Mouse (Mus musculus): Measurements from ENCODE around the gene Sirt5.

Gene Sirt5

DNA sequence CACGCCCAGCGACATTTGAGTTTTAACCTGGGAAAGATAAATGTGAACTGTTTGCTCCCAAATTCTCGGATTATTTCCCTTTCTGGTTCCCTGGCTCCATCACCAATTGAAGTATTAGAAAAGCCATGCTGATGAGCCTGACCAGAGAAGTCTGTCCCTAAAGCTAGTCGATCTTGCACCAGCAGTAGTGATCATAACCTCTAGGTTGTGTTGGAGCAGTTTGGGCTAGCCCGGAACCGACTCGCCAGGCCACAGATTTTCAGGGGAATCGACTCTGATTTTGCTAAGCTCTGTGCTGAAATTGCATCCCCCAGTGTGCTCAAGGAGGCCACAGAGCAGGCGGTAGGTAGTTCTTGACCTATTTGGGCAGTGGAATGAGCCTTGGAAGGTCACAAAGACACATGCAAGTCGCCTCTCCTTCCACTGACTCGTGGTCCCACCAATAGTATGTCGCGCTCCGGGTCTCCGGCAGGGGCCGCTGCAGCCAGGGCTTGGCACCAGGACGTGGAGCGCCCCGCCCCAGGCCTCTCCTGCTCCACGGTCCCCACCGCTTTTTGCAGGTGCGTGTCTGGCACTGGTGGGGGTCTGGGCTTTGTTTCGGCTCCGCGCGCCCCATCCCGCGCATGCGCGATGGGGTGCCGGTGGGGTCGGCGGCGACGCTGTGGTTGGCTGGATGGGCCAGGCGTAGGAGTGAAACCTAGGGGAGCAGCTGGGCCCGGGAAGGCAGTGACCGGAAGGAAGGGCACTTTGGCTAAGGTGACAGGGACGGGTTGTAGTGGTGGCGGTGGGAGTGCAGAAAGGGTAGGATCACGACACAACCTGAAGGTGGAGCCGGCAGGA is at the start of gene Sirt5:
TSS of gene Sirt5 (plus strand) at position 512 of the 840 bp plus-strand sequence.
- peak; percentile 96 for DNase-seq (ENCODE audit: extremely low spot score)

DNA sequence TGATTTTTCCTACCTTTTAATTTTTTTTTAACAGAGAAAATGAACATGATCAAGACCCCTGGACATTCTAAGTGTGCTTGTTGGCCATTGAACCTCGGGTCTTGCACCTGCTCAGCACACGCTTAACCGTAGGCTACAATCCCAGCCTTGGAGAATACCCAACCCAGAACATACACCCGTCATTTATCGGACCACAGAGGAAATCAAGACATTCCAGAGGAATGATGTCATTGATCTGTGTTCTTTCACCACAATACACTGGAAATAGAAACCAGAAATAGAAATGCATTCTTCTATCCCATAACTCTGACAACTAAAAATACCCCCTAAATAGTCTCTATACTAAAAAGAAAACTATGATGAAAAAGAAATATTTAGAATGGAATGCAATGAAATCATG is 47.9 kb upstream of the Sirt5 start:
- DNase-seq (ENCODE audit: extremely low spot score) = no peak

GRCm38 (mm10) chr13:43319396-43319795 is 45.9 kb upstream of the Sirt5 start:
- DNase-seq (ENCODE audit: extremely low spot score) = no peak

DNA sequence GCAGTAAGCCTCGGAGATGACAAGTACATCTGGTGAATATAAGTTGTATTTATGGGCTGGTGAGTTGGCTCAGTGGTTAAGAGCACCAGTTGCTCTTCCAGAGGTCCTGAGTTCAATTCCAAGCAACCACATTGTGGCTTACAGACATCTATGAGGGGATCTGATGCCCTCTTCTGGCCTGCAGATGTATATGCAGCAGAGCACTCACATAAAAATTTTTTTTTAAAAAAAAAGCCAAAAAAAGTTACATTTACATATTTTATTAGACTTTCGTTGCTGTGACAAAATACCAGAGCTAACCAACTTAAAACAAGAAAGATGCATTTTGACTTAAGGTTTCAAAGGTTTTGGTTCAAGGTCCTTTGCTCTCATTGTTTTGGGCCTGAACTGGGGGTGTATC is 43.8 kb upstream of the Sirt5 start:
- DNase-seq (ENCODE audit: extremely low spot score) = no peak

GRCm38 (mm10) chr13:43325427-43325826 is 39.9 kb upstream of the Sirt5 start:
- no peak for DNase-seq (ENCODE audit: extremely low spot score)

DNA sequence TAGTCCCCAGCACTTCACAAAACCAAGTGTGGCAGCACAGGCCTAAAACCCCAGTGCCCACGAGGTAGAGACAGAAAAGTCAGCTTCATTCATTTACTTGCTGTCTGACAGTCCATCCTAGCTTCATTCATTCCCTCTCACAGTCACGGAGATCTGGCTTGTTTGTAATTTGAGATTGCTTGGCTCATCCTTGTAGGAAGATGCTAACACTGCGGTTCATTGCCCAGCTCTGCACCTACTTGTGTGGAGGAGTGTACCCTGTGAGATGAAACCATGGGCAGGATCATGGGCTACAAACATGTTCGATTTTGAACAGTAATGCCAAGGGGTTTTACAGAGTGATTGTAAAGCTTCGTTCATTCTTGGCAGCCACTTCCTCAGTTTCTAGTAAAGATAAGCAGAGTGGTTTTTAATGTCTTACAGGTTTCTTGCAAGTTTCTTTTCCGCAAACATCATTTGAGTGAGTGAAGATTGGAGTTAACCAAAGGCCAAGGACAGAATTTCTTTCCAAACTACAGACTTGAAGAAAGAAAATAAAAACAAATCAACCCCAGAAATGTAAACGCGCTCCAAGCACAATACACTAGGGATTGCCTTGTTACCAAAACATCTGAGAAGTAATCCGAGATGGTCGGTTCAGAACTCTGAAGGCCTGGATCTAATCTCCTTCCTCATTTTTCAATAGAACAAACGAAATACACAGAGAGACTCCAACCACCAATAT is 33.4 kb upstream of the Sirt5 start:
- DNase-seq (ENCODE audit: extremely low spot score) = no peak

- DNase-seq (ENCODE audit: extremely low spot score) = peak; percentile 19
Measured at GRCm38 (mm10) chr13:43332591-43332990, 32.7 kb upstream of the Sirt5 start.

DNA sequence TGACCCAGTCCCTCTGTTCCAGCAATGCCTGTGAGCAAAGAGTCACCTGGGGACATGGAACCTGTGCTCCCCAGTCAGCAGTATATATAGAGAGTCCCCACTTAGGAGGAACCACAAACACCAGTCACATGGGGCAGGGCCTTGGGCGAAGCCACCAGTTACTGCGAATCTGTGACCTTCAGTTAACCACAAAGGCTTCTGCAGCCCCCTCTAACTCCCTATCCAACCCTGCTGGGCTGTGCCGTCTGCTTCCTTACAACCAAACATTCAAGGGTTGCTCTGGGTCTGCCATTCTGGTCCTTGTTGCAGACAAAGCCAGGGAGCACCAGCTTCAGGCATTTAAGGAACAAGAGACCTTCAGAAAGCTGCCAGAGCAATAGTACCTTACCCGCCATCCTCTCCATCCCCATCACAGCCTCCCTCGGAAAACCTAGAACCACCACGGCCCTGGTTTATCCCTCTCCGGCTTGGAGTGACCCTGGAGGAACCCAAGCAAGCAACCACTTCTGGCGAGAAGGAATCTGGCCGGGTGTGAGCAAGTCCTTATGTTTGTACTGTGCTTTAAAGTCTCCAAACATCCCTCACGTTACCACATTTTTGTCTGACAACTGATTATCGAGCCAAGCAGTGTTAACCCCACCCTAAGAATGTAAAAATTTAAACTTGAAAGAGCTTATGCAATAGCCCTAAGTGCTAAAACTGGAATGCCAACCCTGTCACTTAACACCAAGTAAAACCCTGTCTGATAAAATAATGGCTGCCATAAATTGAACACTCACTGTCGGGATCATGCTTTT is 28.7 kb upstream of the Sirt5 start:
- no peak for DNase-seq (ENCODE audit: extremely low spot score)

- DNase-seq (ENCODE audit: extremely low spot score) = no peak
Measured at GRCm38 (mm10) chr13:43338001-43338400, 27.3 kb upstream of the Sirt5 start.

- DNase-seq (ENCODE audit: extremely low spot score) = no peak
Measured at GRCm38 (mm10) chr13:43338632-43339031, 26.7 kb upstream of the Sirt5 start.

DNA sequence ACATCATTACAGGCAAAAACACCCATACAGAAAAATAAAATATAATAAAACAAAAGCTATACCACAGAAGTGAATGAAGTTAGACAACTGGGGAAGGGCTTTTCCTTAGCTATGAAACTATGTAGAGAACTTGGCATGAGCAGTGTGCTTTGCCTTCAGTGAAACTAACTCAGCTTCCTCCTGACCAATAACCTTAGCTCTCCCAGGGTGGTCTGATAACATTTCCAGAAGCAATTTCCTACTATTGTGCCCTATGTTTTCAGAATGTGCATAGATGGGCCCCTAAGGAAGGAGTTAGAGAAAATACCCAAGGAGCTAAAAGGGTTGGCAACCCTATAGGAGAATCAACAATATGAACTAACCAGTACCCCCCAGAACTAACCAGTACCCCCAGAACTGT is 18.5 kb upstream of the Sirt5 start:
- no peak for DNase-seq (ENCODE audit: extremely low spot score)

- DNase-seq (ENCODE audit: extremely low spot score) = no peak
Measured at GRCm38 (mm10) chr13:43349376-43349775, 15.9 kb upstream of the Sirt5 start.

- no peak for DNase-seq (ENCODE audit: extremely low spot score)
Measured at GRCm38 (mm10) chr13:43350489-43351169, 14.7 kb upstream of the Sirt5 start.

DNA sequence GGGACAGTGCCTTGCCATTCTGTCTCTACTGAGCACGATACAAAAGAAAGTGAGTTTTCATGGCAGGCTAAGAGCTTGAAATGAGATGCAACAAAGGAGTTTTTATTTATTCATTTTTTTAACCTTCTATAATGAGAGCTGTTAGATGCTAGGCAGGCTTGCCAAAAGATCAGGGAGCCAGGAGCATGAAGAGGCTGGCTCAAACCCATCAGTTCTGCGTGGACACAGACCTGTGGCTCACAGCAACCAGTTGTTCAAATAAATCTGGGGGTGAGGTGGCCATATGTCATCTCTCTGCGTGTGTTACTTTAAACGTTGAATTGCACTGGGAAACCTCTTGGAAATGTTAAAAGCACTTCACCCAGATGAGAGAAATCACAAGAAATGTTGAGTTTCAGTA is 11.9 kb upstream of the Sirt5 start:
- no peak for DNase-seq (ENCODE audit: extremely low spot score)

DNA sequence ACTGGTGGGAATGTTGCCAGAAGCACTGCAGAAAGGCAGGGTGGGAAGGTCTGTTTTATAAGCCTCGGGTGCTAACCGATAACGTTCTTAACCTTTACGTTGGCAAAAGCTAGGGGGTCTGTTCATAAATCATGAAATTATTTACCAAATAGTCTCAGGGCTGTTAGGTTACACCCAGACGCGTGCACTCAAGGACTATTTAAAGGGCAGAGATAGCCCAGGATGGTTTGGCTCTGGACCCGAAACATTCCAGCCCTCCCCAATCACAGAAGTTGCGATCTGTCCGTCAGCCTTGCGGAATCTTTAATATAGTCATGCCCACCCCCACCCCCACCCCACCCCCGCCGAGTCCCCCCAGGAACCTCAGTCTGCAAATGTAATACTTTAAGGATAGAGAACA is 10.9 kb upstream of the Sirt5 start:
- no peak for DNase-seq (ENCODE audit: extremely low spot score)

DNA sequence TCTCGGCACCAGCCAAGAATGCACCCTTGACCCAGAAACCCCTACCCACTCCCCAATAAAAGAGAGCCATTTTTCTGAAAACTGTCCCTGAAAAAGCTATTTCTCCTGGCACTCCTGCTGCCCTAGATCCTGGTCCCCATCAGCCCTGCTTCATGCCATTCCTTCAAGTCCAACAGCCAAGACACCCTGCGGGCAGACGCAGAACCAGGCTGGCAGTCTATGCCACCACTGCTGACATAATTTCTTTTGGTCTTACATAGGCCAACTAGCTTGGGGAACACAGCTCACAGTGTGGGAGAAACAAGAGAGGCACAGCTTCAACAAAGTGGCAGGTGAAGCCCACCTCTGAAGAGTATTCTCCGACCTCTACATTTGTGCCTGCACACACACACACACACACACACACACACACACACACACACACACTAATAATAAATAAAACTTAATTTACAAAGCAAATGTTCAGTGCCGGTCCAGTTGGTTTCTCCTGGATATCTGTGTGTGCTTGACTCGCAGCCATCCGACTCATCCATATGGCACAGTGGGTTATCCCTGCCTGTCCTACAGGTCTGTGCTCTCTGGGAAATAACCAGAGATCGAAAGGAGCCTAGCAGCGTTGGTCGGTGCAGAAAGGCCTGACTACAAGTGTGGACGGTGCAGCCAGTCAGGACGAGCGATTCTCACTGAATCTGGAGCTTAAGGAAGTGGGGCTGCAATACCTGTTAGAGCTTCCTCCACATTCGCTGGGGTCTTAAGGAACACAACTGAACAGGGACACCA is 8.8 kb upstream of the Sirt5 start:
- DNase-seq (ENCODE audit: extremely low spot score) = no peak

DNA sequence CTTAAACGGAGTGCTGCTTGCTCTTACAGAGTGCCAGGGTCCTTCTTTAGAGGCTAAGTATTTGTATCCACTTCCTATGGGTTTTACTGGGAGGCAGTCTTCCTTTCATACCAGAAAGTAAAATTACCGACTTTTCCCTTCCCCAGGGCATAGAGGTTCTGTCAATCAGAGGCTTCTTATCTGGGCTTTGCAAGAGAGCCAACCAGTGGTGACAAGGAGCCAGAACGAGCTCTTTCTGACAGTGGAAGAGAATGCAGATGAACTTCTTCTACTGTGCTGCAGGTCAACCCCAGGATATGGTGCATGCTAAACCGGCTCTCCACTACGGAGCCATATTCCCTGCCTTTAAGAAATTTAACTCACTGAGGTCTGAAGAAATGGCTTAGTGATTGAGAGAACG is 4.8 kb upstream of the Sirt5 start:
- no peak for DNase-seq (ENCODE audit: extremely low spot score)

- DNase-seq (ENCODE audit: extremely low spot score) = no peak
Measured at GRCm38 (mm10) chr13:43362353-43362752, 2.9 kb upstream of the Sirt5 start.

DNA sequence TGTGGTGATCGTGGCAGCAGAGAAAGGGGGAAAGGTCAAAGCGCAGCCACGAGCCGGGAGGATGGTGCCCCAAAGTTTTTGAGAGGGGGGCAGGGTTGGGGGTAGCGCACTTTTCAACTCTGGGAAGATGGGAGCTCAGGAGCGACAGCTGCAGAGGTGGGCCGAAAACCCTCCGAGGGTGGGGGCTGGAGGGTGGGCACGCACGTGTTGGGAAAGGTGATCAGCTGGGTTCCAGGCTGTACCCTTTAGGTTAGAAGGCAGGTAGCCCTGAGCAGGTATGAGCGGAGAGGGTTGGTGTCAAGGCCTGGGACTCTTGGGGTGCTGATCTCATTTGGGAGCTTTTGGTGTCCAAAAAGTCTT is 509 bp downstream of the Sirt5 start:
- DNase-seq (ENCODE audit: extremely low spot score) = no peak

- no peak for DNase-seq (ENCODE audit: extremely low spot score)
Measured at GRCm38 (mm10) chr13:43370063-43370462, 4.8 kb downstream of the Sirt5 start.

GRCm38 (mm10) chr13:43372892-43373291 is 7.6 kb downstream of the Sirt5 start:
- DNase-seq (ENCODE audit: extremely low spot score) = no peak
